Mouse (Mus musculus): ENCODE measurements around the gene Rabgef1.
"Not testable (repeated sequence)": the region's sequence is repeated elsewhere in the genome, so short reads cannot be mapped to it uniquely, and the experiment has no call there.

Rabgef1 gene

GRCm38 (mm10) chr5:130216781-130217180, 45.2 kb downstream of the Rabgef1 start, which contains the start of gene Tmem248:
Gene Tmem248 (plus strand): TSS chr5:130217081.
- no peak for DNase-seq (ENCODE audit: low read depth, low spot score)

DNA sequence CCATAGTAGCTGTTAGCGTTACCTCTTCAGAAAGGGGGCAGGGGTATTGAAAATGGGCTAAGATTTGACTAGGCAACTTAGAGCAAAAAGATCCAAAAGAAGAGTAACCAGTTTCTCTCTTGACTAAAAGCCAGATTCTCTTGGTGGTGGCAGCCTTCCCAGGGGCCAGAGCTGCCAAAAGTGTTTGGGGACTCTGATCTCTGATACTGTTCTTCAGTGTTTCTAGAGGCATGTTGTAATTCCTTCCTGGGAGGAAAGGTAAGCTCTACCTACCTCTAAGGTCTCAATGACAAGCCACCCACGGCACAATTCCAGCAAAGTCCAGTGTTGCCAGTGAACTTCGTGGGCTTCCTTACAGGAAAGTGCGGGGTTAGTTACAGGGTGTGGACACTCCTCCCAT, 45.8 kb downstream of the Rabgef1 start:
- no peak for DNase-seq (ENCODE audit: low read depth, low spot score)

GRCm38 (mm10) chr5:130218336-130218735, 46.7 kb downstream of the Rabgef1 start:
- DNase-seq (ENCODE audit: low read depth, low spot score) = no peak

- DNase-seq (ENCODE audit: low read depth, low spot score) = no peak
Observed at GRCm38 (mm10) chr5:130221316-130221715, 49.7 kb downstream of the Rabgef1 start.

- DNase-seq (ENCODE audit: low read depth, low spot score) = no peak
Observed at GRCm38 (mm10) chr5:130221760-130222145, 50.2 kb downstream of the Rabgef1 start.

DNA sequence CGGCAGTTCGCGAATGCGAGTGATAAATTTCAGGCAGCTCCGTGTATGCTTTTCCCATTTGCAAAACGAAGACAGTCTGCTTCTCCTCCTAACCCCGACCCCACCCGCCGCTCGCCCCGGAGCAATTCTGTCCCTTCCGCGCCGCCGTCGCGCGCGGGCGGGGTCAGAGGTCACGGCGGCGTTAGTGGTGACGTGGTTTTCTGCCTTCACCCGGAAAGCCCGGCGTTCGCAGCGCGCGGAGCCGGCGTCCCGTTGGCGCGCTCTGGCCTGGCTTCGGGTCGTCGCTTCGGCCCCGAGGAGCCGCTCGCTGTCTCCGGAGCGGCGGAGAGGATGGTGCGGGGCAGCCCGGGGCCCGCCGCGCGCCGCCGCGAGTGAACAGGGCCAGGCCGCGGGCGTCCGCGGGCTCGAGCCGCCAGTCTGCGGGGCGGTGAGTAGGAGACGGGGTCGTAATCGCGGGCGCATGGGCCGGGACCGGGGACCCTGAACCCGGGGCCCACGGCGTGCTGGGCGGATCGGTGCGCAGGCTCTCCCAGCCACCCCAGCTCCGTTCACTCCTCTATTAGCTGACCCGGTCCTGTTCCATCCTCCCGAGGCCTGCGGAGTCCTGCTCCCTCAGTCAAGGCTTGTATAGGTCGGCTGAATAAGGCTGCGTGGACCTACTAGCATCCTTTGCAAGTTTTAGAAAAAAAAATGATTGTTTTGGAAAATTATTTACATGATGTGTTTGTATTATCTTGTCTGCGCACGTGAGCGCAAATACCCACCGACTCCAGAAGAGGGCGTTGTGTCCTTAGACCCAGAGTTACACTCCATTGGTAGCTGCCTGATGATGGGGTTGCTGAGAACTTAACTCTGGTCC, 50.8 kb downstream of the Rabgef1 start:
- peak; percentile 82 for DNase-seq (ENCODE audit: low read depth, low spot score)

DNA sequence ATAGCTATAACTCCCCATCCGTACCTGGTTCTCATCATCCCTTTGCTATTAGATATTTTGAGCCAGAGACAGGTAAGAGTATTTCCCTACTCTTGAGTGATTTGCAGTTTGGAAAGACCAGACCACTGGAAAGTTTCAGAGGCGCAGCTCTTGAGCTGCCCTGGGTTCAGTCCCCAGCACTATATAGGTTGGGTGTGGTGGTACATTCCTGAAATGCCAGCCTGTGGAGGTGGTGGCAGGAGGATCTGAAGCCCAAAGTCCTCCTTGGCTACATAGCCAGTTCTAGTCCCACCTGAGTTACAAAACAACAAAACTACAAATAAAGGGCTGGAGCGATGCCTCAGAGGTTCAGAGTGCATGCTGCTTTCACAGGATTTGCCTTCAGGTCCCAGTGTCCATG, 55.2 kb downstream of the Rabgef1 start:
- DNase-seq (ENCODE audit: low read depth, low spot score) = no peak

- no peak for DNase-seq (ENCODE audit: low read depth, low spot score)
Observed at GRCm38 (mm10) chr5:130228120-130228519, 56.5 kb downstream of the Rabgef1 start.

DNA sequence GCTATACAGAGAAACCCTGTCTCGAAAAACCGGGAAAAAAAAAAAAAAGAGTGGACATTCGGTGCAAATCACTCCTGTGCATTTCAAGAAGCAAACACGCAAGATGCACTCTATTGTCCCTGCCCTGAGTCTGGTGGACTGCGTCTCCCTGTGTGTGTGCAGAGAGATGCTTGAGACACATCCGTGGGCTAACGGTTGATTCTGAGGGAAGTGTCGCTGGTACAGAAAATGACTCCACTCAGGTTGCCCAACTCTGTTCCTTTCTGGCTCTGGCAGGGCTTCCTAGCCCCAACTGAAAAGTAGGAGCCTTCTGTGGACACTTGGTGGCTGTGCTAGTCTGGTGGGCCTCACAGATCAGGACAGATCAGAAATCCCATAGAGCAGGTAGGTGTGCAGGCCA, 64.7 kb downstream of the Rabgef1 start:
- no peak for DNase-seq (ENCODE audit: low read depth, low spot score)

- DNase-seq (ENCODE audit: low read depth, low spot score) = no peak
Observed at GRCm38 (mm10) chr5:130239236-130239635, 67.6 kb downstream of the Rabgef1 start.

GRCm38 (mm10) chr5:130239856-130240255, 68.3 kb downstream of the Rabgef1 start:
- no peak for DNase-seq (ENCODE audit: low read depth, low spot score)

GRCm38 (mm10) chr5:130241426-130241825, 69.8 kb downstream of the Rabgef1 start:
- DNase-seq (ENCODE audit: low read depth, low spot score) = no peak

DNA sequence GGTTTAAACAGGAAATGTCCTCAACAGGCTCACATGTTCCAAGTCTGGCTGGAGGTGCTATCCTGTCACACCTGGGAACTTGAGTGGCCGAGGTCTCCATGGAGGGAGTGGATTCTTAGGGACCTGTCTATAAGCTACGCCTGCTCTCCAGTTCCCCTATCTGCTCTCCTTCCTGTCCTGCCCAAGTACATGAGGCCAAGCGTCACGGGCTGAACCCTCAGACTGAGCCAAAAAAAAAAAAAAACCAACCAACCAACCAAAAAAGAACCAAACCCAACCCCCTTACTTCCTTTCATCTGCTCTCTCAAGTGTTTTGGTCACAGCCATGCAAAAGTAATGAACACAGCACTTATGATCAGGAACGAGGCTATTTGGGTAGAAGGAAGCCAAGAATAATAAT, 76.2 kb downstream of the Rabgef1 start:
- no peak for DNase-seq (ENCODE audit: low read depth, low spot score)

- no peak for DNase-seq (ENCODE audit: low read depth, low spot score)
Observed at GRCm38 (mm10) chr5:130254164-130255016, 82.8 kb downstream of the Rabgef1 start.

DNA sequence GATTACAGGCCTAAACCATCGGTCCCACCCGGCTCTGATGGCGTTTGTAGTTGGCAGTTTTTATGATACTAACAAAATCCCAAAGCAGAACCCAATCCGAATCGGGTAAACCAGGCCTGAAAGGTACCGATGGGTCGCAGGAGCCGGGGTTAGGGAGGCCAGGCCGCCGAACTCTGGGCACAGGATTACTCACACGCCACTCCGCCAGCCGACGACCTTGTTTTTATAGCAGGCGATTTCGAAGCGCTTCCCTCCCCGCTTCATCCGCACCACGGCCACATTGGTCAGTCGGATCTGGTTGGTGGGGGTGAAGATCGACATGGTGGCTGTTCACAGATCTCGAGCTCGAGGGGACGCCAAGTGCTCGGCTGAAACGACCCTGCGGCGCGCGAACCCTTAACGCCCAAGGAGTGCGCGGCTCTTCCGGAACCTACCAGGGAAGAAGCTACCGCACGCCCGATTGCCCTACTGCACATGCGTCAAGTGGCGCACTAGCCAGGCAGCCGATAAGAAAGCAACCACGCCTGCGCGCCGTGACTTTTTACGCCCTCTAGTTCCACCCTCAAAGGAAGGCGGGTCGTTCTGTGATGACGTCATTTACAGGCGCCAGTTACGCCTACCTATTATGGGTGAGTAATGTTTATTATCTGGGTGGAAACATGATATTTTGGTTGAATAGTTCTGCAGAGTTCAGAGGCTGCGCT, 83.6 kb downstream of the Rabgef1 start, which contains the start of the genes Sbds and Tyw1:
Gene Sbds, minus strand, starts transcription at position 514 of the 704 bp plus-strand sequence.
Gene Tyw1, plus strand, starts transcription at position 603 of the 704 bp plus-strand sequence.
- peak; percentile 96 for DNase-seq (ENCODE audit: low read depth, low spot score)

- DNase-seq (ENCODE audit: low read depth, low spot score) = not testable (repeated sequence)
Observed at GRCm38 (mm10) chr5:130255799-130256525, 84.4 kb downstream of the Rabgef1 start.

GRCm38 (mm10) chr5:130256678-130257271, 85.2 kb downstream of the Rabgef1 start:
- DNase-seq (ENCODE audit: low read depth, low spot score) = peak; percentile 93

GRCm38 (mm10) chr5:130257303-130257702, 85.7 kb downstream of the Rabgef1 start:
- no peak for DNase-seq (ENCODE audit: low read depth, low spot score)

GRCm38 (mm10) chr5:130263454-130263853, 91.9 kb downstream of the Rabgef1 start:
- no peak for DNase-seq (ENCODE audit: low read depth, low spot score)

Data from retina, adult 2 months (tissue).